Mouse (Mus musculus) T-helper 2 cell (primary cell): Measurements from ENCODE around the gene Rps11.

Experiments
- in situ Hi-C: fragments of 300-600 bp; cut with MboI, MseI; formaldehyde crosslinking; loops from one replicate; pipeline ENCODE4 v1.15.1; 2025; ENCODE audit warnings: high pct_unique_total_duplicates

Gene Rps11

DNA sequence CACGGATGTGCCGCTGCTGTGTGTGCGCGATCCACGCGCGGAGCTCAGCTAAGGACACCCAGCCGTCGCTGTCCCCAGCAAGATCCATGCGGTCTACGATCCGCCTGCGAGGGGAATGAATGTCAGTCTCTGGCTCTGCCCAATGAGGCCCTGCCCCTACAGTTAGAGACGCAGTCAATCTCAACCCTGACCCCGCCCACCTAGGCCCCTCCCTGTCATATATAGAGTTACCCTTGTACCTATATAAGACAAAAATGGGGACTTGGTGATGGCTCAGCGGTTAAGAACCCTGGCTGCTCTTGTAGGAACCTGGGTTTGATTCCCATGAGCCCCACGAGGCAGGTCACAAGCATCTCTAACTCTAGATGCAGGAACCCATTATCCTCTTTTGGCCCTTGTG lies 35.6 kb downstream of the Rps11 start:
- in situ Hi-C loops = no loop called here

- in situ Hi-C loops = no loop called here
These were observed 38.2 kb downstream of the Rps11 start for GRCm38 (mm10) chr7:45086084-45086483.

- in situ Hi-C loops = no loop called here
These were observed 40.8 kb downstream of the Rps11 start for GRCm38 (mm10) chr7:45083300-45083890.

DNA sequence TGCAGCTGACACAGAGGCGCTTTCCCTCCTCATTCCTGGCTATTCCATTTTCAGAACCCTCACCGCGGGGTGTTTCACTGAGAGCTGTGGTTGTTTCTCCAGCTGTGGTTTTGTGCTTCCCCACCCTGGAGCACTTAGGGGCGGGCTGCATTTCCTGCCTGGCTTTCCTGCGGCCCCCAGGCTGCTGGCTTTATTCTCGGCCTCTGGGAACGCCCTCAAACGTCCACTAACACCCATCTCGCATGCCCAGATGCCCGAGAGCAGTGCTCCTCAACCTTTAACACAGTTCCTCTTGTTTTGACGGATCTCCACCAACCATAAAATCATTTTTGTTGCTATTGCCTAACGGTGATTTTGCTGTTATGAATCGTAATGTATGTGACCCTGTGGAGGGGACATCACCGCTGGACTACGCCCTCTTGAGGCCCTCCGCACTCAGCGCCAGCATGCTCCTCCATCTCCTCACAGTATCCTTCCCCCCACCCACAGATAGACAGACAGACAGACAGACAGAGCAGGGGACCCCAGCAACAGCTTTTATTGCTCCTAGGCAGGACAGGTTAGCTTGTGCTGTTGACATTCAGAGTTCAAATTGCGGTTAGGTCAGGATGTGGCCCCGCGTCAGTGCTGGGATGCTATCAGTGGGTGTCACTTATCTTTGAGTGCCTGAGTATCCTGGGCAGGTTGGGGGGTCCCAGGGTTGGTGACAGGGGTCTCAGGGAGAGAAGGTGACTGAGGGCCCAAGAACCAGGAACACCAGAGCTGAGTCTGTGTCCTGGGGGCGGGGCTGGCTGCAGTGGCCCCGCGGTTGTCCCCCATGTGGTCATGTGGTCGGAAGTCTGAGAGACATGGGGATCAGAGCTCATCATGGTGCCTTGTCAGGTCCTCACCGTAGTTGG lies 41.6 kb downstream of the Rps11 start:
- in situ Hi-C loops = no loop called here

DNA sequence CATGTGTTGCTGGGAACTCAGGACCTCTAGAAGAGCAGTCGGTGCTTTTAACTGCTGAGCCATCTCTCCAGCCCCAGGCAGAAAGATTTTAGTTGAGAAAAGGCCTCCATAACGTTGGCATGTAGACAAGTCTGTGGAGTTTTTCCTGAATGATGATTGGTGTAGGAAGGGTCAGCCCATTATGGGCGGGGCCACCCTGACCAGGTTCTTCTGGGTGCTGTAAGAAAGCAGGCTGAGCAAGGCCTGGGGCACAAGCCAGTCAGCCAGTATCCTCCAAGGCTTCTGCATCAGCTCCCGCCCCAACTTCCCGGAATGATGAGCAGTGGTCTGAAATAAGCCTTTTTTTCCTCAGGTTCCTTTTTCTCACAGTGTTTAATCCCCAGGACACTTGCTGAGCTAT lies 43.2 kb downstream of the Rps11 start:
- in situ Hi-C loops = no loop called here

DNA sequence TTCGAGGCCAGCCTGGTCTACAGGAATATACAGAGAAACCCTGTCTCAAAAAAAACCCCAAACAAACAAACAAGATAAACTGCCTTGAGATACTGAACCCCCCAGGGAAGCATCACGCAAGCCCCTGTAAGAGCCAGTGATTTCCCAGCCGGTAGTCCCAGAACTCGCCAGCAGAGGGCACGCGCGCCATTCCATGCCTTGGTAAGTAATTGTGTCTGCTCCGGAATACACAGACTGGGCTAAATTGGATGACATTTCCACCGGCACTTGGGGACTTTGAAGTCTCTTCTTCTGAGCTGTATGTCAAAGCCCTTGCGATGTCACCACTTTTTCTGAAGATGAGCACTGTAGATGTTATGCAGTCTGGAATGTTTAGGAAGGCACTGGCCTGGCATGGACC lies 44.4 kb downstream of the Rps11 start:
- in situ Hi-C loops = no loop called here

GRCm38 (mm10) chr7:45078513-45078912 lies 45.7 kb downstream of the Rps11 start:
- in situ Hi-C loops = no loop called here

- in situ Hi-C loops = no loop called here
These were observed 46.4 kb downstream of the Rps11 start for GRCm38 (mm10) chr7:45077829-45078228.

DNA sequence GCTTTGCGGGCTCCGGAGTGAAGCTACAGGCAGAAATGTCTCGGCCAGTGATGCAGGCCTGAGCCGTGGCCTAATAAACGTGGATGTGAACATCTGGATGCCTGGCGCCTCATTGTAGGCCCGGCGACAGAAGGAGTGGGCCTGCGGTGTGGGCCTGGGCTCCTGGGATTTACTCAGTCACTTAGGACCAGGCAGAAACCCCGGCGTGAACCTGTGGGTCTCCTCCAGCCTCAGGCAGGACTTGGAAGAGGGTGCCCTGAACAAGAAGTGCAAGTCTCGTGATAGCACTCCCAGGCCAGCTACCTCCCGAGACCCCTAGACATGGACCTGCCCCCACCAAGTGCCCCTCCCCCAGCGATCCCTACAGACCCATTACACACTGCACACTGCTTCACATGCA lies 46.9 kb downstream of the Rps11 start:
- in situ Hi-C loops = no loop called here

GRCm38 (mm10) chr7:45076501-45076900 lies 47.7 kb downstream of the Rps11 start:
- in situ Hi-C loops = no loop called here

- in situ Hi-C loops = no loop called here
These were observed 48.8 kb downstream of the Rps11 start for GRCm38 (mm10) chr7:45075405-45075804.

GRCm38 (mm10) chr7:45073949-45074348 lies 50.3 kb downstream of the Rps11 start:
- in situ Hi-C loops = no loop called here

GRCm38 (mm10) chr7:45073171-45073707 lies 51.0 kb downstream of the Rps11 start:
- in situ Hi-C loops = no loop called here
